Mouse (Mus musculus) liver, adult 2 months (tissue): Measurements from ENCODE around the gene Farp2. TPM values are rescaled to one million over a fixed set of nuclear protein-coding genes. Genes with fewer than 3 reads are reported as not detected.

Experiments used
- DNase-seq: peaks from one replicate; pipeline ENCODE4 v3.0.0-alpha.2; 2011; ENCODE audit warnings: low read depth, low spot score; ENCODE audit errors: extremely low read depth
- H3K27ac ChIP-seq: fragments of 200-500 bp; replicated peaks from 2 replicates; pipeline ENCODE4 v1.5.1; 2012; ENCODE audit warnings: low read depth, mild to moderate bottlenecking, control low read depth, inconsistent platforms, low read length; ENCODE audit not compliant: insufficient read depth
- H3K27me3 ChIP-seq: fragments of 200-500 bp; 2 replicates; pipeline ENCODE4 v1.6.1; 2012; ENCODE audit warnings: mild to moderate bottlenecking, moderate library complexity, low read length, inconsistent platforms; ENCODE audit not compliant: control insufficient read depth, insufficient read depth
- H3K36me3 ChIP-seq: fragments of 200-500 bp; 2 replicates; pipeline ENCODE4 v1.6.1; 2012; ENCODE audit warnings: low read length, inconsistent platforms; ENCODE audit not compliant: control insufficient read depth, insufficient read depth
- H3K4me1 ChIP-seq: fragments of 200-500 bp; 2 replicates; pipeline ENCODE4 v1.6.1; 2011; ENCODE audit warnings: low read length; ENCODE audit not compliant: control insufficient read depth, insufficient read depth
- H3K4me3 ChIP-seq: fragments of 200-500 bp; 2 replicates; pipeline ENCODE4 v1.5.1; 2011; ENCODE audit warnings: low read depth, mild to moderate bottlenecking, control low read depth, low read length, moderate library complexity; ENCODE audit not compliant: insufficient read depth
- H3K79me2 ChIP-seq: fragments of 200-500 bp; 2 replicates; pipeline ENCODE4 v1.6.1; 2012; ENCODE audit warnings: inconsistent platforms, mild to moderate bottlenecking, low read length, moderate library complexity; ENCODE audit not compliant: control insufficient read depth, insufficient read depth
- H3K9ac ChIP-seq: fragments of 200-500 bp; 2 replicates; pipeline ENCODE4 v1.6.1; 2012; ENCODE audit warnings: low read depth, mild to moderate bottlenecking, control low read depth, inconsistent platforms, low read length
- CTCF ChIP-seq: fragments of 200-500 bp; IDR thresholded peaks from 2 replicates; pipeline ENCODE4 v1.5.1; 2011; ENCODE audit warnings: low read depth, low read length, control low read depth
- POLR2A ChIP-seq: fragments of 200-500 bp; IDR thresholded peaks from 2 replicates; pipeline ENCODE4 v1.6.1; 2011; ENCODE audit warnings: low read length, control low read depth; ENCODE audit not compliant: insufficient read depth; ENCODE audit errors: extremely low read depth
- WGBS: fragments of 180-500 bp; shearing (Covaris S2); methylation state at CpG from one replicate; pipeline ENCODE4 v1.1.7; 2018; 5-methylcytosine and 5-hydroxymethylcytosine counted together
- polyA plus RNA-seq: library from polyadenylated mRNA; depleted of rRNA; stranded (reverse); fragments of >200 nt; gene quantifications from 2 replicates; pipeline ENCODE4 v1.2.3, GENCODE M21; 2012
- total RNA-seq: library from RNA; depleted of rRNA; stranded (reverse); fragments of >200 nt; gene quantifications from 2 replicates; pipeline ENCODE4 v1.2.3, GENCODE M21; 2014

Farp2 gene
- total and polyA plus RNA-seq, 2 experiments: 9.2 to 10.5 TPM

DNA sequence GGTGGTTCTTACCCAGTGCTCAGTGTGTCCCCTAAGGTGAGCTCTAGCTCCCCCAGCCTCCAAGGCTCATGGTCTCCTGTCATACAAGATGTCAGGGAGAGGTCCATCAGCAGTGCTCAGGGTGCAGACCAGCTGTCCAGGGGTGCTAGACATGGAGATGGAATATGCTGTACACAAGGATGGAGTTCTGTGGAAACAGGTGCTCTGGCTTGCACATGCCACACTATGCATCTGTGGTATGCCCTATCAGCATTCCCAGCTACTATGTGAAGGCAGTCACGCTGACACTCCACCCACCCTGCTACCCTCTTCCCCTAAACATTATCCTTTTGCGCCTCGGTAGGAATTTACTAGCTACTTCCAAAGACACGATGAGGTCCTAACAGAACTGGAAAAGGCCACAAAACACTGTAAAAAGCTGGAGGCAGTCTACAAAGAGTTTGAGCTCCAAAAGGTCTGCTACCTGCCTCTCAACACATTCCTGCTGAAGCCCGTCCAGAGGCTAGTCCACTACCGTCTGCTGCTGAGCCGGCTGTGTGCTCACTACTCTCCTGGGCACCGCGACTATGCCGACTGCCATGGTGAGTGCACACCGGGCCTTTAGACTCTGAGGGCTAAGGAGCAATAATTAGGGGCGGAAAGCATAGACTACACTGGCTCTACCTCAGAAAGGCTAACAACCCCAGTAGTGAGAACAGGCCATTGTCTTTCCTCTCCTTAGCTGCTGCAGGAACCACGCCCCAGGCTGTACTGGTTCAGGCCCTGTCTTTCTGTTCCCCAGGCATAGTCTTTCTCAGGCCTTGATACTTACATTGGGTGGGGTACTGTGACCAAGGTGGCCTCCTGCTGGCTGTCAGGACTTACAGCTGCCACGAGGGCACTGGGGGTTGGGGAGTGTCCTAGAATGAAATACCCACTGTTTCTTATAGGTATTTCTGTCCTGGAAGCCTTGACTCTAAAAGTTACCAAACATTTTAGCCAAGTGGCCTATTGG is 95.5 kb downstream of the Farp2 start:
- TF ChIP-seq POLR2A: no peak
- Histone ChIP-seq H3K9ac (no peak overlapping the region), H3K36me3 (no peaks in the 10 kb centered on the region; the same call in 1 of the 2 replicates), H3K79me2 (no peaks in the 10 kb centered on the region), H3K27ac (no peak overlapping the region), H3K4me3 (no peak overlapping the region), H3K4me1 (no peaks in the 10 kb centered on the region), H3K27me3 (no peaks in the 10 kb centered on the region)
- no peak for DNase-seq
- WGBS: 90% methylated on average over 14 of the region's 14 CpGs

- Histone ChIP-seq H3K79me2 (no peaks in the 10 kb centered on the region), H3K27me3 (no peaks in the 10 kb centered on the region), H3K27ac (no peak overlapping the region), H3K4me3 (no peak overlapping the region), H3K36me3 (peaks cover 4% of the 10 kb centered on the region), H3K4me1 (no peaks in the 10 kb centered on the region), H3K9ac (no peak overlapping the region)
- 87% methylated on average over 4 of the region's 4 CpGs for WGBS
- no peak for DNase-seq
- no peak for TF ChIP-seq POLR2A
- no peak for TF ChIP-seq CTCF
Observed at GRCm38 (mm10) chr1:93608696-93609245, 96.9 kb downstream of the Farp2 start.

DNA sequence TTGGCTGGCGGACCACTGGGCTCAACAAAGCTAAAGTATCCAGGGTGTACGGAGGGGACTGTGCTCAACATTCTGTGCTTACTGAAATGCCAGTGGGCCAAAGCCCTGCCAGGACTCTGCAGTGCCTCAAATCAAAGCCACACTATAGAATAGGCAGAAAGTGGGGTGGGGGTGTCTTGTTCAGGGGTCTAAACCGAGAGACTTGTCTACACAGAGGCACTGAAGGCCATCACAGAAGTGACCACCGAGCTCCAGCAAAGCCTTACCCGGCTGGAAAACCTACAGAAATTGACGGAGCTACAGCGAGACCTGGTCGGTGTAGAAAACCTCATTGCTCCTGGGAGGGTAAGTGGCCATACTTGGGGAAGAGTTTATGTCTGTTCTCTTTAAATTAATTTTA is 97.9 kb downstream of the Farp2 start:
- Histone ChIP-seq H3K4me3 (no peak overlapping the region), H3K4me1 (no peaks in the 10 kb centered on the region), H3K27me3 (no peaks in the 10 kb centered on the region), H3K79me2 (no peaks in the 10 kb centered on the region), H3K36me3 (peaks cover 7% of the 10 kb centered on the region), H3K27ac (no peak overlapping the region), H3K9ac (no peak overlapping the region)
- 94% methylated on average over 8 of the region's 8 CpGs for WGBS
- DNase-seq: no peak
- TF ChIP-seq POLR2A: no peak
- no peak for TF ChIP-seq CTCF

- peaks cover 32% of the 10 kb centered on the region for H3K36me3 ChIP-seq
- TF ChIP-seq POLR2A: no peak
- H3K27ac ChIP-seq: no peak overlapping the region
- DNase-seq: no peak
- 92% methylated on average over 4 of the region's 4 CpGs for WGBS
- H3K4me1 ChIP-seq: no peaks in the 10 kb centered on the region; the same call in 1 of the 2 replicates
- no peak overlapping the region for H3K9ac ChIP-seq
- H3K4me3 ChIP-seq: no peak overlapping the region
- no peaks in the 10 kb centered on the region for H3K27me3 ChIP-seq
- H3K79me2 ChIP-seq: no peaks in the 10 kb centered on the region
Observed at GRCm38 (mm10) chr1:93618059-93618748, 106.3 kb downstream of the Farp2 start.

DNA sequence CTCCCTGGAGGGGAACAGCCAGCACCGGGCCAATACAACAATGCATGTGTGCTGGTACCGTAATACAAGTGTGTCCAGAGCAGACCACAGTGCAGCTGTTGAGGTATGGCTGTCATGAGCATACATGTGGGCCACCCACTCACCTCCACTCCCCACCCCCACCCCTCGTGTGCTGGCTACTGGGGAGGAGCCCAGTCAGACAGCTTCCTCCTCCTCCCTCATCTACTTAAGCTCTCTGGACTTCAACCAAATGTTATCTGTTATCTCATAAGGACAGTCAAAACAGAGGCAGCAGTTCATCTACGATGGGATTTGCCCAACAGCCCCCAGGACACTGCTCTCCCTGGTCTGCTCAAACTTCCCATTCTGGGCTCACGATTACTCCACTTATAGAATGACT is 107.1 kb downstream of the Farp2 start:
- 78% methylated on average over 5 of the region's 5 CpGs for WGBS
- Histone ChIP-seq H3K36me3 (peaks cover 34% of the 10 kb centered on the region), H3K4me3 (no peak overlapping the region)

More for the DNA sequence above, 107.1 kb downstream of the Farp2 start:
- H3K27ac ChIP-seq: no peak overlapping the region
- no peak overlapping the region for H3K9ac ChIP-seq
- DNase-seq: no peak
- TF ChIP-seq POLR2A (no peak), CTCF (no peak)
- no peaks in the 10 kb centered on the region; the same call in 1 of the 2 replicates for H3K4me1 ChIP-seq
- H3K27me3 ChIP-seq: no peaks in the 10 kb centered on the region
- no peaks in the 10 kb centered on the region for H3K79me2 ChIP-seq
